Mouse (Mus musculus) myocyte (in vitro differentiated cells): ENCODE results near the gene Prkcb.

Experiments
- POLR2A ChIP-seq: IDR thresholded peaks from one replicate; pipeline ENCODE4 v1.6.1; 2011; ENCODE audit warnings: low read depth, mild to moderate bottlenecking, control low read depth, moderate library complexity; ENCODE audit not compliant: insufficient read length
- POLR2AphosphoS2 ChIP-seq: IDR thresholded peaks from one replicate; pipeline ENCODE4 v1.6.1; 2011; ENCODE audit warnings: low read depth, control low read depth; ENCODE audit not compliant: insufficient read length

- TF ChIP-seq POLR2A (no peak), POLR2AphosphoS2 (no peak)
Measured at GRCm38 (mm10) chr7:122414146-122414545, 125.6 kb downstream of the Prkcb start.
